Mouse (Mus musculus): ENCODE data around the gene Nt5dc3. TPM values are rescaled to one million over a fixed set of nuclear protein-coding genes. Genes with fewer than 3 reads are reported as not detected.

The Nt5dc3 gene
- polyA plus RNA-seq, 1 experiment from 2014 or later, result 0.99 TPM

DNA sequence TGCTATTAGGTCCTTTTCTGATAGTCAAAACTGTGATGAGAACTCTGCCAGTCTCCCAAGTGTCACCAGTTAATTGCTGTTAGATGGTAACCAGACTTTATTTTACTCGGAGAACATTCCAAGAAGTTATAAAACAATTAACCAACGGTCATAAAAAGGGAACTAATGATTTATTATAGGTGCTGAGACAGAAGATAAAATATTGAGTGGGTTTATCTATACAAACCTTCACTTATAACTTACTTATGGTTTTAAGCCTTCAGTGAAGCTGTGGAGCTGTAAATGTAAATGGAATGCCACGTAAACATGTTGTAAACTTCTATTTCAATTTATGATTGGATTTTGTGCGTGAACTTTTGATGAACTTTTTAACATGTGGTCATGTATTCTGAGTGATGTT lies 5.4 kb upstream of the Nt5dc3 start:
- ATAC-seq (replicated peaks; ENCODE audit: low FRiP score, low read depth), result no peak
- Histone ChIP-seq H3K9me3 (replicated peaks; ENCODE audit: low read length) (no peaks in the 10 kb centered on the region), H3K4me2 (ENCODE audit: low read length) (no peak overlapping the region), H3K36me3 (ENCODE audit: insufficient read depth, low read length) (no peaks in the 10 kb centered on the region), H3K4me1 (replicated peaks; ENCODE audit: insufficient read depth, low read length) (0 out of 2 replicates have a peak, but pooled peaks cover 6% of the 10 kb centered on the region), H3K27ac (no peak overlapping the region), H3K9ac (ENCODE audit: low read depth, low read length) (no peak overlapping the region), H3K27me3 (ENCODE audit: insufficient read depth, low read length) (no peaks in the 10 kb centered on the region), H3K4me3 (replicated peaks; ENCODE audit: low read depth, low read length) (no peak overlapping the region)
- TF ChIP-seq CTCF (IDR thresholded peaks at IDR 0.05; ENCODE audit: low read depth), result no peak
- WGBS, result 29% methylated on average over 4 of the region's 4 CpGs
- DNase-seq (ENCODE audit: low spot score), result no peak

DNA sequence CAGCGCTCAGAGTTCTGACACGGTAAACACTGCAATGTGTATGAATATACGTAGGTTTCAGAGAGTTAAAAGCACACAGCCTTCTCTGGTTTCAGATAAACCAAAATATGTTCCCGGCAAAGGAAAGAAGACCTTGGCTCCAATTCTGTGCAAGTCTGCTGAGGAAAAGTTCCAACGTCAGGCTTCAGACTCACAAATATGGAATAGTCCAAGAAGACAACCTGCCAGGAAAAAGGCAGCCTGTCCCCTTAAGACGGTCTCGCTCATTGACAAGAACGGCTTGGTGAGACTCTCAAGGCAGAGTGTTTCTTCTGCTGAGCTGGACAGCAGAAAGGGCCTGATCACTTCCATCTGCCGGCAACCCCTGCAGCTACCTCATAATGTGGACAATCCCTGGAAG lies 2.5 kb upstream of the Nt5dc3 start:
- Histone ChIP-seq H3K9me3 (replicated peaks; ENCODE audit: low read length) (no peaks in the 10 kb centered on the region), H3K36me3 (ENCODE audit: insufficient read depth, low read length) (no peaks in the 10 kb centered on the region), H3K27me3 (ENCODE audit: insufficient read depth, low read length) (no peaks in the 10 kb centered on the region), H3K9ac (ENCODE audit: low read depth, low read length) (no peak overlapping the region), H3K4me1 (replicated peaks; ENCODE audit: insufficient read depth, low read length) (peaks cover 6% of the 10 kb centered on the region; the same call in 1 of the 2 replicates), H3K4me2 (ENCODE audit: low read length) (no peak overlapping the region), H3K4me3 (replicated peaks; ENCODE audit: low read depth, low read length) (no peak overlapping the region), H3K27ac (no peak overlapping the region)
- TF ChIP-seq CTCF (IDR thresholded peaks at IDR 0.05; ENCODE audit: low read depth), result no peak
- no peak for ATAC-seq (replicated peaks; ENCODE audit: low FRiP score, low read depth)
- 63% methylated on average over 9 of the region's 9 CpGs for WGBS
- peak; percentile 39 for DNase-seq (ENCODE audit: low spot score)

DNA sequence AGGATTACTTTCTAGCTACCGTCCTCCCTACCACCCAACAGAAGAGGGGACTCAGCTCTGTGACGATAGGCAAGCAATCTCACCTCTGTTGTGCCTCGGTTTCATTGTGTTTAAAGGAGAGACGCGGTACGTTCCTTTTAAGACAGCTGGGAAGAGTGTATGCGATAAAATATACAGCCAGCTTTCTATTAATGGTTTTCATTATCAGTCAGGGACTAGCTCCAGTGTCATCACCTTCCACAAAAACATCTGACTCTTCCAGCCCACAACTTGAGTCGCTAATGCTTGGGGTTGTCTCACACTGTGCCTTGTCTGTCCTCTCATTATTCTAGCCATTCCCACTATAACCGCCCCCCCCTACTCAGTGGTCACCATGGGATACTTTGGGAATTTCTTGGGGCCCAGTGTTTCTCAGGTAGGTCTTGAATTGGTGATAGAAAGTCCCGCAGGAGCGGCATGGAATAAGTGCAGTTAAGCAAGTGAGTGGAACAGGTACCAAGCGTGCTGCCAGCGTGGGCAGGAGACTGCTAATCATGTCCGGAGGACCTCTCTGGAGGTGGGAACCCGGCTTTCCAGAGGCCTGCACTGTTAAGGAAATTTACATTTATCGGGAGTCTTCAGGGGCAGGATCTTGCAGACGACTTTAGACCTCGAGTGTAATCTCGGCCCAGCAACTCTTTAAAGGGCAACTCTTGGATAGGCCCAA lies 1.0 kb upstream of the Nt5dc3 start:
- 0 out of 2 replicates have a peak overlapping the region, but pooled peaks have one; percentile 42 for H3K9ac ChIP-seq (ENCODE audit: low read depth, low read length)
- no peaks in the 10 kb centered on the region for H3K36me3 ChIP-seq (ENCODE audit: insufficient read depth, low read length)
- WGBS, result 50% methylated on average over 19 of the region's 19 CpGs
- DNase-seq (ENCODE audit: low spot score), result no peak
- H3K27ac ChIP-seq, result peak overlapping the region; percentile 78
- H3K27me3 ChIP-seq (ENCODE audit: insufficient read depth, low read length), result no peaks in the 10 kb centered on the region
- H3K4me2 ChIP-seq (ENCODE audit: low read length), result peak overlapping the region; percentile 99
- peaks cover 6% of the 10 kb centered on the region; the same call in 1 of the 2 replicates for H3K4me1 ChIP-seq (replicated peaks; ENCODE audit: insufficient read depth, low read length)
- no peaks in the 10 kb centered on the region for H3K9me3 ChIP-seq (replicated peaks; ENCODE audit: low read length)
- TF ChIP-seq CTCF (IDR thresholded peaks at IDR 0.05; ENCODE audit: low read depth), result no peak
- no peak for ATAC-seq (replicated peaks; ENCODE audit: low FRiP score, low read depth)
- H3K4me3 ChIP-seq (replicated peaks; ENCODE audit: low read depth, low read length), result peak overlapping the region; percentile 65

DNA sequence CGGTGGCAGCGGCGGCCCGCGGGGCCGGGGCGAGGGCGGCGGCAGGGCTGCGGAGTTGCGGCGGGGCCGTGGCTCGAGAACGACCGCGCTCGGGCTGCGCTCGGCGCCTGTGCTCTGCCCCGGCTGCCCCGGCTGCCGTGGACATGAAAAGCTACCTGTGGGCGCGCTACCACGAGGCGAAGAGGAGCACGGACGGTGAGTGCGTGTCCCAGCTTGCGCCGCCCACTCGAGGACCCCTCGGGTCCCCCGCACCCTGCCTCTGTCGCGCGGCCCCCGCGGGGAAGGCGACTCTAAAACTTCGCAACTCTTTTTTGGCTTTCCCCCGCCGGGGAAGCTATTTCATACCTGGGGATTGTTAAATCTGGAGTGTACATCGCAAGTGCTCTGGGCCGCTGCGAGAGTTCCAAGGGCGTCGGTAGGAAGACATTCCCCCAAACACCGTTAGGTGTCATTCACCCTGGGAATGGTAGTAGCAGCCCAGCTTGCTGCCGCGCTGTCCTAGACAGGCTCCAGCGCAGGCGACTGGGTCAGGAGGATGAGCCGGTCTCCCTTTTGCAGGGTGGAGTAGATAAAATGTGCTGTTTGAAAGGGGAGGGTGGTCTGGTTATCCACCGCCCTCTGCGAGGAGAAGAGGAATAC lies 431 bp downstream of the Nt5dc3 start:
- no peak for TF ChIP-seq CTCF (IDR thresholded peaks at IDR 0.05; ENCODE audit: low read depth)
- no peaks in the 10 kb centered on the region for H3K36me3 ChIP-seq (ENCODE audit: insufficient read depth, low read length)
- 0% methylated on average over 58 of the region's 58 CpGs for WGBS
- DNase-seq (ENCODE audit: low spot score) (peak; percentile 51), ATAC-seq (replicated peaks; ENCODE audit: low FRiP score, low read depth) (peak; percentile 30)
- H3K9ac ChIP-seq (ENCODE audit: low read depth, low read length), result peak overlapping the region; percentile 73
- H3K9me3 ChIP-seq (replicated peaks; ENCODE audit: low read length), result no peaks in the 10 kb centered on the region
- no peaks in the 10 kb centered on the region for H3K27me3 ChIP-seq (ENCODE audit: insufficient read depth, low read length)
- peaks cover 6% of the 10 kb centered on the region; the same call in 1 of the 2 replicates for H3K4me1 ChIP-seq (replicated peaks; ENCODE audit: insufficient read depth, low read length)
- H3K4me2 ChIP-seq (ENCODE audit: low read length), result peak overlapping the region; percentile 99
- peak overlapping the region; percentile 62 for H3K27ac ChIP-seq
- H3K4me3 ChIP-seq (replicated peaks; ENCODE audit: low read depth, low read length), result peak overlapping the region; percentile 65

DNA sequence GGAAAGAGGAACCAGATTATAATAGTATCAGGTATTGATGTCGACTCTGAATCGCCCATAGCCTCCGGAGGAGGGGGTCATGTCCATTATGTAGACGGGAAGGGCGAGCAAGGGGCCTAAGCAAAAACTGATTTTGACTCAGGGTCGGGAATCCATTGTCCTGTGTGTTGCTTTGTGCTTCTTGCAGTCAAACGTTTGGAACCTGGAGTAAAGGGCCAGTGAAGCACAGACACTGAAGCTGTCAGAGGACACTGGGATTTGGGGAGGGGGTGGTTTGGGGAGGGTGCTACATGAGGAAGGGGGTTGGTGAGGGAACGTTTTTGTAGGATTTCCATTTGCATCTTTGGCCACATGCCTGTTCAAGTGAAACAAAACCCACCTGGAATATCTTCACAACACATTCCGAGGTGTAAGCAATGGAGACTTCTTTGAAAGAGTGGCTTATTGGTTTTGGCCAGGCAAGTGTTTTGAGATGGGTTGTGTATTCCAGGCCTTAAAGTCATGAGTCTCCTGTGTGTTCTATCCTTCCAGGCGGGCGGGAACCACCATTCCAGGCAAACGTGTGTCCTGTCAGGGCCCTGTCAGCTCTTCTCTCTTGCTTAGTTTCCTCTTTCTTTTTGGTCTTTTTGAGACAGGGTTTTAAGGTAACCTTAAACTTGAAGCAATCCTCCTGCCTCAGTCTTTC lies 1.2 kb downstream of the Nt5dc3 start:
- peaks cover 6% of the 10 kb centered on the region; the same call in 1 of the 2 replicates for H3K4me1 ChIP-seq (replicated peaks; ENCODE audit: insufficient read depth, low read length)
- TF ChIP-seq CTCF (IDR thresholded peaks at IDR 0.05; ENCODE audit: low read depth), result no peak
- H3K4me3 ChIP-seq (replicated peaks; ENCODE audit: low read depth, low read length), result peak overlapping the region; percentile 65
- H3K9ac ChIP-seq (ENCODE audit: low read depth, low read length), result peak overlapping the region; percentile 73; the same call in 1 of the 2 replicates
- no peaks in the 10 kb centered on the region for H3K36me3 ChIP-seq (ENCODE audit: insufficient read depth, low read length)
- no peak overlapping the region for H3K27ac ChIP-seq
- 21% methylated on average over 12 of the region's 12 CpGs for WGBS
- H3K27me3 ChIP-seq (ENCODE audit: insufficient read depth, low read length), result no peaks in the 10 kb centered on the region
- ATAC-seq (replicated peaks; ENCODE audit: low FRiP score, low read depth), result no peak
- H3K4me2 ChIP-seq (ENCODE audit: low read length), result peak overlapping the region; percentile 99
- no peaks in the 10 kb centered on the region for H3K9me3 ChIP-seq (replicated peaks; ENCODE audit: low read length)
- no peak for DNase-seq (ENCODE audit: low spot score)

DNA sequence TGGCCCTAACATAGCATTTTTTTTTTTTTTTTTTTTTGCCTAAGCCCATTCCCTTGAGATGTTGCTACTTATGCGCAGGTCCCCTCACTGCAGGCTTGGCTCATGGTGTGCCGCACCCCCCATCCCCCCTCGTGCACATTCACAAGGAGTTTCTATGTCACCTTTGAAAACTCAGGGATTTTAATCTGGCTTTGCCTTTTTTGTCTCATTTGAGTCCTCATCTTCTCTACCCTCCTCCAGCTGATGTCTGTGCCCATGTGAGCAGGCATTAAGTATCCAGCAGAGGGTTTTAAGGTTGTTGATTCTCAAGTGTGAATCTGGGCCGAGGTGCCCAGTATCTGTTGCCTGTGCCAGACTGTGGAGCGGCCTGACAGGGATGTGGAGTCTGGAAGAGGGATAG lies 2.8 kb downstream of the Nt5dc3 start:
- no peak overlapping the region for H3K27ac ChIP-seq
- DNase-seq (ENCODE audit: low spot score) (no peak), ATAC-seq (replicated peaks; ENCODE audit: low FRiP score, low read depth) (no peak)
- no peaks in the 10 kb centered on the region for H3K36me3 ChIP-seq (ENCODE audit: insufficient read depth, low read length)
- TF ChIP-seq CTCF (IDR thresholded peaks at IDR 0.05; ENCODE audit: low read depth), result no peak
- H3K27me3 ChIP-seq (ENCODE audit: insufficient read depth, low read length), result no peaks in the 10 kb centered on the region
- no peak overlapping the region for H3K4me3 ChIP-seq (replicated peaks; ENCODE audit: low read depth, low read length)
- H3K9ac ChIP-seq (ENCODE audit: low read depth, low read length), result no peak overlapping the region
- no peak overlapping the region for H3K4me2 ChIP-seq (ENCODE audit: low read length)
- WGBS, result 50% methylated on average over 5 of the region's 5 CpGs
- H3K4me1 ChIP-seq (replicated peaks; ENCODE audit: insufficient read depth, low read length), result peaks cover 6% of the 10 kb centered on the region; the same call in 1 of the 2 replicates
- no peaks in the 10 kb centered on the region for H3K9me3 ChIP-seq (replicated peaks; ENCODE audit: low read length)
